Mouse (Mus musculus): Measurements from ENCODE around the gene Slc22a8.
A peak's percentile ranks its signal among the peaks of the same experiment; 100 is the strongest.

DNA sequence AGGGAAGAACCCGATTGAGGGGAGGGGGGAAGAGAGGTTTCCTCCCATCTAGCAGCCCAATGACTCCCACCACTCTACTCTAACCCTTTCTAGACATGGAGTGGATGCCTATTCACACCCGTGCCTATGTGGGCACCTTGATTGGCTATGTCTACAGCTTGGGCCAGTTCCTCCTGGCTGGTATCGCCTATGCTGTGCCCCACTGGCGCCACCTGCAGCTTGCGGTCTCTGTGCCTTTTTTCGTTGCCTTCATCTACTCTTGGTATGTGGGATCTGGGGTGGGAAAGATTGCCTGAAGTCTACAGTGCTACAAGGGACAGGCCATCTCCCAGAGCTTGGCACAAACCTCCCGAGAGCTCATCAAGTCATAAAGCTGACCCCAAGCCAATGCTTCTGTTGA is 30.0 kb downstream of the Slc22a8 start:
- TF ChIP-seq CTCF (conservative IDR thresholded peaks at IDR 0.05 in 1 of 2, IDR thresholded peaks at IDR 0.05 in 1 of 2; ENCODE audit: low read depth in 2 of 2, low read length in 2 of 2) = peak in 1 of 2 experiments; percentile 31; a peak in 2 of 4 replicates
- no peak for TF ChIP-seq E2F4 (IDR thresholded peaks at IDR 0.05; ENCODE audit: insufficient replicate concordance, low read depth, low read length)
- TF ChIP-seq RCOR1 (conservative IDR thresholded peaks at IDR 0.05; ENCODE audit: low read depth, low read length) = no peak
- no peak for TF ChIP-seq POLR2A (IDR thresholded peaks at IDR 0.05; ENCODE audit: low read depth, low read length)
- TF ChIP-seq NELFE (IDR thresholded peaks at IDR 0.05; ENCODE audit: low read depth, low read length) = no peak
- no peak for TF ChIP-seq MEF2A (IDR thresholded peaks at IDR 0.05; ENCODE audit: borderline replicate concordance, low read depth, low read length)
- TF ChIP-seq ZC3H11A (IDR thresholded peaks at IDR 0.05; ENCODE audit: low read depth, low read length) = no peak
- no peak for TF ChIP-seq ZMIZ1 (IDR thresholded peaks at IDR 0.05; ENCODE audit: low read depth, low read length)
- no peak for TF ChIP-seq TBP (conservative IDR thresholded peaks at IDR 0.05; ENCODE audit: low read depth, low read length)
- no peak for TF ChIP-seq MAZ (IDR thresholded peaks at IDR 0.05; ENCODE audit: low read depth, low read length)
- no peak for TF ChIP-seq KAT2A (IDR thresholded peaks at IDR 0.05; ENCODE audit: insufficient replicate concordance, low read length)

Measured in CH12.LX (cell line).